Mouse (Mus musculus) kidney, adult 2 months (tissue): Measurements from ENCODE around the gene Nsg2.

Experiments used
- CTCF ChIP-seq: fragments of 200-500 bp; conservative IDR thresholded peaks from 2 replicates; pipeline ENCODE4 v1.5.1; 2011; ENCODE audit warnings: low read depth, mild to moderate bottlenecking, control low read depth, low read length, moderate library complexity, mixed read lengths; ENCODE audit not compliant: insufficient read depth, insufficient read length
- POLR2A ChIP-seq: fragments of 200-500 bp; IDR thresholded peaks from one replicate; pipeline ENCODE4 v1.6.1; 2011; ENCODE audit warnings: low read depth, low read length, control low read depth

GRCm38 (mm10) chr11:32002670-32003072 is 2.4 kb downstream of the Nsg2 start:
- TF ChIP-seq POLR2A (no peak), CTCF (no peak)
